Mouse (Mus musculus): ENCODE results near the gene Dhrs7. TPM values are rescaled to one million over a fixed set of nuclear protein-coding genes. Genes with fewer than 3 reads are reported as not detected.

Gene Dhrs7
- polyA plus RNA-seq (2014; fragmentation: Illumina TruSeq; extraction: RNeasy Lipid Tissue Mini Kit (QIAGEN cat#74804); ENCODE audit: low read depth, low replicate concordance), result 48.7 TPM

DNA sequence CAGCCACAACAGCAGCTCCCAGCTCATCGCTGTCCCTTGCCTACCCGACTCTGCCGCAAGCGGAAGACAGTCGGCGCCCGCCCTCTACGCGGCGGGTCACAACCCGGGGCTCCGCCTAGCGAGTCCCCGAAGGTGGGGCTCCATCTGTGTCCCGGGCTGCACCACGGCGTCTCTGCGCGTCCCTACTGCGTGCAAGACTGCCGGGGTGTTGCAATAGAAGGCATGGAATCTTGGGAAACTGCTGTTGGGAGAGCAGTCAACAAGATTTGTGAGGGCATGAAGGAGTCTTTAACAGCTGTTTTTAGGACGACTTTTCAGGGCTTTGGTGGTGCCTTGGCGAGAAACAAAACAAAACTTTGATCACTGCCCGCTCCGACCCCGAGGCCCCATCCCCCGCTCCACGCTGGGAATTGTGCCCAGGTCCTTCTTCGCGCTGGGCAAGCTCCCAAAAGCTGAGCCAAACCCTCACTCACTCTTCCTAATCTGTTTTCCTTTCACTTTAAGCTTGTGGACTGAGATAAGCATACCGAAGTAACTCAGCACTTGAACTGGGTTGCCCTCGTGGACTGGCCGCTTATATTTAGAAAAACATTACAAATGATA is at the start of gene Dhrs7:
Gene Dhrs7 (minus strand): TSS at position 175 of the 603 bp plus-strand sequence.

GRCm38 (mm10) chr12:72649611-72650330 is 14.9 kb downstream of the Dhrs7 start, which contains the start of gene Gm4756:
Gm4756 (minus strand) TSS chr12:72649661.

Other genes starting within 250 kb of the Dhrs7 start
- gene Lrrc9, start 223.0 kb downstream of the Dhrs7 start, polyA plus RNA-seq (2014; fragmentation: Illumina TruSeq; extraction: RNeasy Lipid Tissue Mini Kit (QIAGEN cat#74804); ENCODE audit: low read depth, low replicate concordance), result 0.13 TPM
- 3.6 TPM for gene Pcnx4, start 128.5 kb downstream of the Dhrs7 start, polyA plus RNA-seq (2014; fragmentation: Illumina TruSeq; extraction: RNeasy Lipid Tissue Mini Kit (QIAGEN cat#74804); ENCODE audit: low read depth, low replicate concordance)
- 151 TPM for gene Gm4756, start 15.2 kb downstream of the Dhrs7 start, polyA plus RNA-seq (2014; fragmentation: Illumina TruSeq; extraction: RNeasy Lipid Tissue Mini Kit (QIAGEN cat#74804); ENCODE audit: low read depth, low replicate concordance)
- 143 TPM for gene Ppm1a, start 92.5 kb upstream of the Dhrs7 start, polyA plus RNA-seq (2014; fragmentation: Illumina TruSeq; extraction: RNeasy Lipid Tissue Mini Kit (QIAGEN cat#74804); ENCODE audit: low read depth, low replicate concordance)